Mouse (Mus musculus) lung, postnatal 0 days (tissue): ENCODE measurements at regions not wholly inside any gene's neighbourhood (a gene's known extent, or its start where the extent isn't known, plus 50 kb on each side); places are given as distances from the start of the nearest gene placed in this dataset.

Experiments
- ATAC-seq: fragments of 200-750 bp; cut with Nextera tagmentation; 2 replicates; pipeline ENCODE4 v1.8.0; 2017; ENCODE audit warnings: moderate library complexity
- DNase-seq: peaks from one replicate; pipeline ENCODE4 v3.0.0-alpha.2; 2016; ENCODE audit warnings: low spot score
- H3K27ac ChIP-seq: fragments of 300-500 bp; sonication (generic); 2 replicates; pipeline ENCODE4 v1.5.1; 2014; ENCODE audit warnings: antibody characterized with exemption, mild to moderate bottlenecking, low read length, mixed read lengths
- H3K27me3 ChIP-seq: fragments of 300-500 bp; sonication (generic); replicated peaks from 2 replicates; pipeline ENCODE4 v1.6.1; 2014; ENCODE audit warnings: low read length, mixed read lengths; ENCODE audit not compliant: insufficient read depth
- H3K36me3 ChIP-seq: fragments of 300-500 bp; sonication (generic); 2 replicates; pipeline ENCODE4 v1.6.1; 2014; ENCODE audit warnings: low read length, mixed read lengths; ENCODE audit not compliant: insufficient read depth
- H3K4me1 ChIP-seq: fragments of 300-500 bp; sonication (generic); 2 replicates; pipeline ENCODE4 v1.6.1; 2014; ENCODE audit warnings: antibody characterized with exemption, low read depth, low read length, mixed read lengths; ENCODE audit not compliant: insufficient read depth
- H3K4me2 ChIP-seq: fragments of 300-500 bp; sonication (generic); replicated peaks from 2 replicates; pipeline ENCODE4 v1.6.1; 2014; ENCODE audit warnings: low read depth, mild to moderate bottlenecking, low read length, moderate library complexity, mixed read lengths
- H3K4me3 ChIP-seq: fragments of 300-500 bp; sonication (generic); 2 replicates; pipeline ENCODE4 v1.5.1; 2014; ENCODE audit warnings: low read depth, low read length
- H3K9ac ChIP-seq: fragments of 300-500 bp; sonication (generic); replicated peaks from 2 replicates; pipeline ENCODE4 v1.6.1; 2014; ENCODE audit warnings: low read depth, mild to moderate bottlenecking
- H3K9me3 ChIP-seq: fragments of 300-500 bp; sonication (generic); 2 replicates; pipeline ENCODE4 v1.6.1; 2016; ENCODE audit warnings: low read length, mixed read lengths
- CTCF ChIP-seq: IDR thresholded peaks from 2 replicates; pipeline ENCODE4 v1.5.1; 2016; ENCODE audit warnings: antibody characterized with exemption, mild to moderate bottlenecking
- EP300 ChIP-seq: IDR thresholded peaks from 2 replicates; pipeline ENCODE4 v1.6.1; 2016; ENCODE audit warnings: antibody characterized with exemption, mild to moderate bottlenecking, control low read depth
- WGBS: fragments of 180-500 bp; shearing (Covaris S2); extraction: QIAGEN DNeasy Blood & Tissue Kit; methylation state at CpG from one replicate; pipeline ENCODE4 v1.1.7; 2014; 5-methylcytosine and 5-hydroxymethylcytosine counted together

DNA sequence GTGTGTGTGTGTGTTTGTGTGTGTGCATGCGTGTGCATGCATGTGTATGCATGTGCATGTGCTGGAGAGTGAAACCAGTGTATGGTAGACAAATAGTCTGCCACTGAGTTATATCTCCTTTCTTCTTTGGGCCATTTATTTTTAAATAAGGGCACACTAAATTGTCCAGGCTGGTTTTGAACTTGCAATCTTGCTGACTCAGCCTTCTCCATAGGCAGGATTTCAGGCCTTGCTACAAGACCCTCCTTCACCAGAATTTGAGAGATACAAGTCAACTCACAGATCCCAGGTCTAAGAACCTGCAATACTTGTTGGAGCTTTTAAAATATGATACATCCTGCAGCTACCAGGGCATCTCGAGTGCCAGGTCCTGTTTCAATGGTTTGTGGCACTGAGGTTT lies 145.9 kb upstream of the Cpeb2 start:
- Histone ChIP-seq H3K4me2 (no peak overlapping the region), H3K27me3 (no peaks in the 10 kb centered on the region), H3K36me3 (no peaks in the 10 kb centered on the region), H3K9ac (no peak overlapping the region), H3K27ac (no peak overlapping the region), H3K4me3 (no peak overlapping the region), H3K9me3 (no peaks in the 10 kb centered on the region), H3K4me1 (no peaks in the 10 kb centered on the region)
- DNase-seq (no peak), ATAC-seq (no peak)
- WGBS, result 79% methylated on average over 2 of the region's 2 CpGs
- no peak for TF ChIP-seq CTCF
- TF ChIP-seq EP300, result no peak

GRCm38 (mm10) chr5:43087907-43088387 lies 145.0 kb upstream of the Cpeb2 start:
- TF ChIP-seq EP300 (no peak), CTCF (no peak)
- no peak for ATAC-seq
- Histone ChIP-seq H3K4me2 (no peak overlapping the region), H3K36me3 (no peaks in the 10 kb centered on the region), H3K4me3 (no peak overlapping the region), H3K9me3 (no peaks in the 10 kb centered on the region), H3K4me1 (no peaks in the 10 kb centered on the region), H3K27ac (no peak overlapping the region), H3K27me3 (no peaks in the 10 kb centered on the region), H3K9ac (no peak overlapping the region)
- WGBS, result 57% methylated on average over 8 of the region's 8 CpGs
- DNase-seq, result no peak

- Histone ChIP-seq H3K27ac (no peak overlapping the region), H3K27me3 (no peaks in the 10 kb centered on the region), H3K4me3 (no peak overlapping the region), H3K9ac (no peak overlapping the region), H3K4me2 (no peak overlapping the region), H3K4me1 (no peaks in the 10 kb centered on the region), H3K9me3 (no peaks in the 10 kb centered on the region), H3K36me3 (no peaks in the 10 kb centered on the region)
- no peak for TF ChIP-seq EP300
- no peak for TF ChIP-seq CTCF
- ATAC-seq (no peak), DNase-seq (no peak)
- WGBS, result 78% methylated on average over 12 of the region's 12 CpGs
Measured at GRCm38 (mm10) chr5:43088650-43089397, 144.1 kb upstream of the Cpeb2 start.

- H3K9me3 ChIP-seq, result no peaks in the 10 kb centered on the region
- no peak overlapping the region for H3K4me2 ChIP-seq
- H3K4me3 ChIP-seq, result no peak overlapping the region
- no peak overlapping the region for H3K9ac ChIP-seq
- TF ChIP-seq CTCF, result no peak
- TF ChIP-seq EP300, result no peak
- no peak overlapping the region for H3K27ac ChIP-seq
- no peaks in the 10 kb centered on the region for H3K36me3 ChIP-seq
- DNase-seq, result no peak
- ATAC-seq, result no peak
- no peaks in the 10 kb centered on the region for H3K4me1 ChIP-seq
- 49% methylated on average over 2 of the region's 2 CpGs for WGBS
- H3K27me3 ChIP-seq, result no peaks in the 10 kb centered on the region
Measured at GRCm38 (mm10) chr5:43089475-43089874, 143.5 kb upstream of the Cpeb2 start.

DNA sequence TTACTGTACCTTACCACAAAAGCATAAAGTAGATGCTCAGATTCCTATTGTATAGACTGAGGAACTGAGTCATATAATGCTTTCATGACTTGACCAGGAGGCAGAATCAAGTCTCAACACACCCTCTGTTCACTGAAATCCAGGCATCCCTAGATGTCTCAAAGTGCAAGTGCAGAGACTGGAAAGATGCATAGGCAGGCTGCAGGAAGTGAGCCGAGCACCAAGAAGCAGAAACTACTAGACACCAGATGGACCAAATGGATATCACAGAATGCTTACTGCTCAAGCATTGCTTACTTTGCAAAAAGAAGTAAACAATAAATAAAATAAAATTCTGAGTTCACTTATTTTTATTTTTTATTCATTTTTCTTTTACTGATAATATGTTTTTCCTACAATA lies 143.0 kb upstream of the Cpeb2 start:
- no peaks in the 10 kb centered on the region for H3K27me3 ChIP-seq
- no peaks in the 10 kb centered on the region for H3K4me1 ChIP-seq
- DNase-seq (no peak), ATAC-seq (no peak)
- no peak overlapping the region for H3K4me2 ChIP-seq
- 81% methylated on average over 1 of the region's 1 CpGs for WGBS
- no peak overlapping the region for H3K27ac ChIP-seq
- H3K36me3 ChIP-seq, result no peaks in the 10 kb centered on the region
- no peak for TF ChIP-seq EP300
- H3K9me3 ChIP-seq, result no peaks in the 10 kb centered on the region
- no peak overlapping the region for H3K9ac ChIP-seq
- H3K4me3 ChIP-seq, result no peak overlapping the region

GRCm38 (mm10) chr5:43093647-43094326 lies 139.2 kb upstream of the Cpeb2 start:
- ATAC-seq, result no peak
- Histone ChIP-seq H3K27me3 (no peaks in the 10 kb centered on the region), H3K4me2 (no peak overlapping the region), H3K9ac (no peak overlapping the region), H3K36me3 (no peaks in the 10 kb centered on the region), H3K4me3 (no peak overlapping the region), H3K9me3 (no peaks in the 10 kb centered on the region), H3K4me1 (no peaks in the 10 kb centered on the region), H3K27ac (no peak overlapping the region)
- WGBS, result 60% methylated on average over 5 of the region's 5 CpGs
- no peak for DNase-seq
- TF ChIP-seq EP300, result no peak
- no peak for TF ChIP-seq CTCF
